Mouse (Mus musculus): ENCODE results near the gene Atcay. TPM values are rescaled to one million over a fixed set of nuclear protein-coding genes. Genes with fewer than 3 reads are reported as not detected.

Atcay gene
- total and polyA plus RNA-seq, 3 experiments: 0.19 to 0.33 TPM; not detected in 1

DNA sequence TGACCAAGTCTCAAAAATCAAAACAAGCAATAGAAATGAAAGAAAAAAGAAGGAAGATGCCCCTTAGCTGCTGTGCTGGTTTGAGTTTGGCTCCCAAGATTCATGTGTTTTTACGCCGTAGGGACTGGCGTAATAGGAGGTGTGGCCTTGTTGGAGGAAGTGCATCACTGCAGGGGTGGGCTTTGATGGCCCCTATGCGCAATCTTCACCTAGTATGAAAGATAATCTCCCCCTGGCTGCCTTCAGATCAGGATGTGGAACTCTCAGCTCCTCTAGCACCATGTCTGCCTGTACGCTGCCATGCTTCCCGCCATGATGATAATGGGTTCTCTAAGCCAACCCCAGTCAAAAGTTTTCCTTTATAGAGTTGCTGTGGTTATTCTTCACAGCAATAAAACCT, 14.4 kb downstream of the Atcay start (continued):
- peak; percentile 48 to 76; a peak in 2 of 4 replicates for TF ChIP-seq POLR2A (IDR thresholded peaks at IDR 0.05; ENCODE audit: control insufficient read depth in 1 of 2, insufficient read depth in 1 of 2, low read depth in 1 of 2, low read length in 2 of 2, poor library complexity in 1 of 2)
- TF ChIP-seq EP300 (IDR thresholded peaks at IDR 0.05; ENCODE audit: low read depth in 1 of 2, low read length in 2 of 2): 0 out of 4 replicates have a peak, but pooled peaks of 1 of the 2 experiments have one; percentile 19

GRCm38 (mm10) chr10:81210154-81210553, 20.5 kb downstream of the Atcay start:
- no peak overlapping the region for H3K9ac ChIP-seq (ENCODE audit: control insufficient read depth, low read depth, low read length, poor library complexity, severe bottlenecking)
- H3K9me3 ChIP-seq (replicated peaks; ENCODE audit: insufficient read depth, low read length): no peaks in the 10 kb centered on the region
- H3K4me3 ChIP-seq (ENCODE audit: control insufficient read depth in 1 of 2, insufficient read depth in 1 of 2, low read depth in 2 of 2, low read length in 2 of 2): no peak overlapping the region
- no peaks in the 10 kb centered on the region for H3K79me2 ChIP-seq (ENCODE audit: control insufficient read depth, insufficient read depth, low read length, poor library complexity)
- H3K36me3 ChIP-seq (ENCODE audit: control insufficient read depth in 1 of 2, insufficient read depth in 2 of 2, low read length in 2 of 2): no peaks in the 10 kb centered on the region
- TF ChIP-seq RAD21 (IDR thresholded peaks at IDR 0.05; ENCODE audit: low read depth, low read length): peak; percentile 4; the same call in 1 of the 2 replicates
- no peak for TF ChIP-seq MAFK (IDR thresholded peaks at IDR 0.05; ENCODE audit: borderline replicate concordance, low read depth, low read length)
- TF ChIP-seq TAL1 (IDR thresholded peaks at IDR 0.05; ENCODE audit: low read length): no peak
- TF ChIP-seq JUND (IDR thresholded peaks at IDR 0.05; ENCODE audit: low read depth, low read length): no peak
- peak; percentile 46 to 67 (median 57) for TF ChIP-seq CTCF (IDR thresholded peaks at IDR 0.05 in 2 of 3, conservative IDR thresholded peaks at IDR 0.05 in 1 of 3; ENCODE audit: control insufficient read depth in 1 of 3, insufficient read depth in 1 of 3, low read depth in 2 of 3, low read length in 3 of 3, poor library complexity in 1 of 3, severe bottlenecking in 1 of 3)
- no peak for TF ChIP-seq MAX (IDR thresholded peaks at IDR 0.05; ENCODE audit: low read length)
- no peaks in the 10 kb centered on the region; a peak in 1 of 4 replicates for H3K4me1 ChIP-seq (ENCODE audit: control insufficient read depth in 1 of 2, insufficient read depth in 2 of 2, low read length in 2 of 2)
- DNase-seq (ENCODE audit: low read depth, low spot score): peak; percentile 45
- H3K27me3 ChIP-seq (ENCODE audit: control insufficient read depth in 1 of 2, insufficient read depth in 2 of 2, low read length in 2 of 2): no peaks in the 10 kb centered on the region; a peak in 1 of 4 replicates
- no peak overlapping the region for H3K27ac ChIP-seq (ENCODE audit: control insufficient read depth, low read depth, low read length)

DNA sequence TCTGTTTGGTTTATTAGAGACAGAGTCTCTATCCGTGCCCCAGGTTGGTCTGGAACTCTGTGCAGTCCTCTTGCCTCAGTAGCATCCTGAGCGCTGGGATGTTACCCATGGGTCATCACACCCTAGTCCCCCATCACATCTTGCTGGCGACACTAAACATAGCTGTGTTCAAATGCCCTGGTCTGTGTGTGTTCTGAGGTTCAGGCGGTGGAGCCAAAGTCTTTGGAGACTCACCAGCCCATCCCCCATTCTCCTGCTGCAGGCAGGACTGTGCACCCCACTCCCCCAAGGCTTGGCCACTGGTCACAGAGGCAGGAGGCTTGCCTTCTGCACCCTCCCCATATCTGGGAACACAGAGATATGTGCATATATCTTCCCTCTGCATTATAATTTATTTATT, 26.5 kb downstream of the Atcay start:
- Histone ChIP-seq H3K27me3 (ENCODE audit: control insufficient read depth in 1 of 2, insufficient read depth in 2 of 2, low read length in 2 of 2) (no peaks in the 10 kb centered on the region; a peak in 1 of 4 replicates), H3K9me3 (replicated peaks; ENCODE audit: insufficient read depth, low read length) (no peaks in the 10 kb centered on the region), H3K36me3 (ENCODE audit: control insufficient read depth in 1 of 2, insufficient read depth in 2 of 2, low read length in 2 of 2) (no peaks in the 10 kb centered on the region; a peak in 1 of 4 replicates), H3K9ac (ENCODE audit: control insufficient read depth, low read depth, low read length, poor library complexity, severe bottlenecking) (no peak overlapping the region), H3K4me3 (ENCODE audit: control insufficient read depth in 1 of 2, insufficient read depth in 1 of 2, low read depth in 2 of 2, low read length in 2 of 2) (no peak overlapping the region), H3K27ac (ENCODE audit: control insufficient read depth, low read depth, low read length) (no peak overlapping the region), H3K79me2 (ENCODE audit: control insufficient read depth, insufficient read depth, low read length, poor library complexity) (no peaks in the 10 kb centered on the region), H3K4me1 (ENCODE audit: control insufficient read depth in 1 of 2, insufficient read depth in 2 of 2, low read length in 2 of 2) (peaks cover 0 to 6% of the 10 kb centered on the region in 2 experiments; a peak in 1 of 4 replicates)
- no peak for TF ChIP-seq HCFC1 (IDR thresholded peaks at IDR 0.05; ENCODE audit: low read depth, low read length)
- no peak for TF ChIP-seq UBTF (IDR thresholded peaks at IDR 0.05; ENCODE audit: borderline replicate concordance, insufficient read depth, low read depth, low read length)
- no peak for TF ChIP-seq TCF12 (IDR thresholded peaks at IDR 0.05; ENCODE audit: low read depth, low read length)
- no peak for TF ChIP-seq ELF1 (IDR thresholded peaks at IDR 0.05; ENCODE audit: low read depth, low read length)
- TF ChIP-seq RCOR1 (IDR thresholded peaks at IDR 0.05; ENCODE audit: low read depth, low read length): no peak
- TF ChIP-seq NRF1 (IDR thresholded peaks at IDR 0.05; ENCODE audit: insufficient read depth, low read depth, low read length, poor library complexity, severe bottlenecking): no peak
- TF ChIP-seq POLR2A (IDR thresholded peaks at IDR 0.05; ENCODE audit: control insufficient read depth in 1 of 2, insufficient read depth in 1 of 2, low read depth in 1 of 2, low read length in 2 of 2, poor library complexity in 1 of 2): no peak
- TF ChIP-seq MAZ (IDR thresholded peaks at IDR 0.05; ENCODE audit: low read depth, low read length): no peak
- no peak for TF ChIP-seq SIN3A (IDR thresholded peaks at IDR 0.05; ENCODE audit: low read length)
- no peak for TF ChIP-seq JUND (IDR thresholded peaks at IDR 0.05; ENCODE audit: low read depth, low read length)
- no peak for TF ChIP-seq ETS1 (IDR thresholded peaks at IDR 0.05; ENCODE audit: low read depth, low read length)
- no peak for TF ChIP-seq TBP (IDR thresholded peaks at IDR 0.05; ENCODE audit: low read depth, low read length)
- no peak for TF ChIP-seq CHD1 (IDR thresholded peaks at IDR 0.05; ENCODE audit: low read depth, low read length)
- no peak for TF ChIP-seq USF2 (IDR thresholded peaks at IDR 0.05; ENCODE audit: borderline replicate concordance in 1 of 2, insufficient read depth in 1 of 2, low read depth in 1 of 2, low read length in 2 of 2)
- TF ChIP-seq POLR2AphosphoS5 (IDR thresholded peaks at IDR 0.05; ENCODE audit: borderline replicate concordance, low read depth, low read length): no peak
- TF ChIP-seq CHD2 (IDR thresholded peaks at IDR 0.05; ENCODE audit: low read length): no peak
- no peak for TF ChIP-seq MAX (IDR thresholded peaks at IDR 0.05; ENCODE audit: low read length)
- no peak for DNase-seq (ENCODE audit: low read depth, low spot score)

Measured in MEL (cell line).